Mouse (Mus musculus): Measurements from ENCODE around the gene Hdgfl2. TPM values are rescaled to one million over a fixed set of nuclear protein-coding genes. Genes with fewer than 3 reads are reported as not detected.

The Hdgfl2 gene
- polyA plus RNA-seq, 1 experiment from 2014 or later, result 145 TPM

DNA sequence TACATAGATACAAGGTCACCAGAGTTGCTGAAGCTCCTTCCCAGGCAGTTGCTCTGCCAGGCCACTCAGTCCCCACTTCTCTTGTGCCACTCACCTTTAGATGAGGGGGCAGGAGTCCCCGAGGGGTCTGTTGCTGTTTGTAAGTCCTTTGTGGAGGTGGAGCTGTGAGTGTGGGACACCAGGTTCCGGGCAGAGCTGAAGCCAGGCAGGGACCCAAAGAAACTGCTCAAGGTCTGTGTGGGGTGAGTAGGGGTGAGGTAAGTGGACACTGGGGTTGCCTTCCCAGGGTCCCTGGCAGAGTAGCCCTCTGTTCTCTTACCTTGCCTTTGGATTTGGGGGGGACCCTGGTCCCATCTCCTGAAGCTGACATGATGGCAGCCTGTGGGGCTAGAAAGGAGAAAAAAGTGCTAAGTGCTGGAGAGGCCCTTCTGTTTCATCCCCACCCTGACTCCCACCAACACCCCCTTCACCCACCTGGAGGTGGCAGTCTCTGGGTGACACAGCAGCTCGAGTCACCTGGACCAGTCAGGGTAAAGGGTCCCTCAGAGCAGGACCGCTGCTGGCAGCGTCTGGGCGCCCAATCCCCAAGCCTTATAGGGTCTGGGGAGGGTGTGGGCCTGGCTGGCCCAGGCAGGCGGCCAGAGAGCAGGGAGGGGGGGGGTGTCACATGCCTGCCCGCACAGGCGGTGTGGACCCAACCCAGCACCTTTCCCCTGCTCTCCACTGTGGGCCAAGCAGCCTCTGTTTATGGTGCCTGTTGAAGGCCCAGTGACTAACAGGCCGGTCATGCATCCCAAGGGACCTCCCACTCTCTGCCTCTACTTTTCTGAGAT lies 30.0 kb downstream of the Hdgfl2 start, which contains the start of gene Plin4:
Gene Plin4 (minus strand): TSS at position 585 of the 833 bp plus-strand sequence.
- no peaks in the 10 kb centered on the region for H3K9me3 ChIP-seq
- no peak within 1 kb of the TSS for H3K27ac ChIP-seq (replicated peaks)
- no peak within 1 kb of the TSS for H3K4me2 ChIP-seq
- H3K36me3 ChIP-seq, result no peaks in the 10 kb centered on the region
- no peak within 1 kb of the TSS for H3K9ac ChIP-seq
- no peaks in the 10 kb centered on the region for H3K4me1 ChIP-seq (replicated peaks)
- no peak within 1 kb of the TSS for H3K4me3 ChIP-seq
- 0 out of 2 replicates have a peak, but pooled peaks have one; percentile 12 for ATAC-seq (ENCODE audit: low FRiP score, low read depth)
- H3K27me3 ChIP-seq, result no peaks in the 10 kb centered on the region
- 66% methylated on average over 10 of the region's 10 CpGs for WGBS

DNA sequence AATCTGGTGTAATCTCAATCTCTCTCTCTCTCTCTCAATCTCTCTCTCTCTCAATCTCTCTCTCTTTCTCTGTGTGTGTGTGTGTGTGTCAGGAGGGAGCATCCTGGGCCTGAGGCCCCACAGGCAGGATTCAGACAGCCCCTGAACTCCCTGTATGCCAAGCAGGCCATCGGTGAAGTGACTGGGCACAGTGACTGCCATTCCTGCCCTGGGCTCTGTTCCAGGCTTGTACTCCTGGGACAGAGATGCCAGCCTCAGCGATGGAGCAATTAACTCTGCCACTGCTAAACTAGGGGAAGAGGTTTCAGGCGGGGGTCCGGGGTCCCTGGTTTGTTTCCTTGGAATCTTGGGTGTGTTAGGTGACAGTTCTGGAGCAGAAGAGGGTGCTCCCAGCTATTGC lies 31.1 kb downstream of the Hdgfl2 start:
- no peaks in the 10 kb centered on the region for H3K27me3 ChIP-seq
- H3K36me3 ChIP-seq, result no peaks in the 10 kb centered on the region
- no peak overlapping the region for H3K4me3 ChIP-seq
- no peaks in the 10 kb centered on the region for H3K4me1 ChIP-seq (replicated peaks)
- ATAC-seq (ENCODE audit: low FRiP score, low read depth), result no peak
- no peak overlapping the region for H3K9ac ChIP-seq
- no peak overlapping the region for H3K27ac ChIP-seq (replicated peaks)
- no peaks in the 10 kb centered on the region for H3K9me3 ChIP-seq
- no peak overlapping the region for H3K4me2 ChIP-seq
- 57% methylated on average over 4 of the region's 4 CpGs for WGBS

DNA sequence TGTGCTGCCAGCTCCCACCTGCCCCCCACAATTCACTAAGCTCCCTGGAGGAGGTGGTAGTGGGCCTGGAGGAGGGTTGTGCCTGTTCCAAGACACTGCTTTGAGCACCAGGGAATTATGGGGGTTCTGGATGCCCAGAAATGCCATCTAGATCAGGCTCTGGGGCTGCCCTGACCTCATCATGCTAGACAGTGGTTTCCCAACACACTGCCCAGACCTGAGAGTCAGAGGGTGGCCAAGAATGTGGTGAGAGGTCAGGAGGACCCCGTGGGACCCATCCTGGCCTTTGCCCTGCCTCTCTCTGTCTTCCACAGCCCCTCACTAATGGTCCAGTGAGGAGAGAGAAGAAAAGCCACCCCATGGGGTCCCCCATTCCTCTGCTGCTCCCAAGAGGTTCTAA lies 31.6 kb downstream of the Hdgfl2 start:
- Histone ChIP-seq H3K36me3 (no peaks in the 10 kb centered on the region), H3K9me3 (no peaks in the 10 kb centered on the region), H3K27ac (replicated peaks) (no peak overlapping the region), H3K27me3 (0 out of 2 replicates have a peak, but pooled peaks cover under 1% of the 10 kb centered on the region), H3K4me2 (no peak overlapping the region), H3K9ac (no peak overlapping the region), H3K4me3 (no peak overlapping the region), H3K4me1 (replicated peaks) (no peaks in the 10 kb centered on the region)
- WGBS, result 53% methylated on average over 1 of the region's 1 CpGs
- ATAC-seq (ENCODE audit: low FRiP score, low read depth), result no peak

DNA sequence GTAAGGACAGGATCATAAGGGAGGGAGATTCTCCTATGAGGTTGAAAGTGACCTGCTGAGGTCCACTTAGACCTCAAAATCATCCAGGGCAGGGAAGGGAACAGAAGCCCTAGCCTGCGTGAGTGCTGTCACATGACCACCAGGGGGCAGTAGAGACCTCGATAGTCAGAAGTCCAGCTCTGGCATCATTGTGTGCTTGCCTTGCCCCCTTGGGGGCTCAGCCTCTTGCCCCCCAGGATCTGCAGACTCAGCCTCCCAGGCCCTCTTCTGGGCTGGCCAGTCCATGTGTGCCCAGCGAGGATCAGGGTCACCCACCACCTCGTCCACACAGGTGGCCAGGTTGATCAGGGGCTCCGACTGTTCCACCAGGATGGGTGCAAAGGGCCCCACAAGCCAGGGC lies 32.4 kb downstream of the Hdgfl2 start:
- H3K27ac ChIP-seq (replicated peaks), result no peak overlapping the region
- H3K4me2 ChIP-seq, result no peak overlapping the region
- H3K4me1 ChIP-seq (replicated peaks), result no peaks in the 10 kb centered on the region
- H3K9ac ChIP-seq, result no peak overlapping the region
- no peaks in the 10 kb centered on the region for H3K36me3 ChIP-seq
- no peaks in the 10 kb centered on the region for H3K9me3 ChIP-seq
- peaks cover 5% of the 10 kb centered on the region; the same call in 1 of the 2 replicates for H3K27me3 ChIP-seq
- no peak; the same call in 1 of the 2 replicates for ATAC-seq (ENCODE audit: low FRiP score, low read depth)
- WGBS, result 44% methylated on average over 5 of the region's 5 CpGs
- H3K4me3 ChIP-seq, result no peak overlapping the region

DNA sequence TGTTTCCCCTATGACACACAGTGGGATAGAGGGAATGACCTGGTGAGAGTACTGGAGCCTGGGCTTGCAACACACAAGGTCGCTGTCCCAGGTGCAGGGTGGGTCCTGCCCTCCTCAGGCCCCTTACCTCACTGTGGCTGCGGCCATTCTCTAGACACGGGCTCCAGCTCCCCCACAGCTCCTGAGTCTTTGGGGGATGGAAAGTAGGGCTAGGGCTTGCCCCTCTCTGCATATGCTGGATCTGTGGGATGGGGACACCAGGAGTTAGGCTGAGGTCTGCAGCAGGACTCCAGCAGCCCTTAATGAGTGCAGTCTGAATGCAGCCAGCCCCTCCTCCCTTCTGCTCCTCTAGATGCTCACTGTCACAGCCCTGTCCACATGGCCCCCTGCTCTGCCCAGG lies 33.3 kb downstream of the Hdgfl2 start:
- 84% methylated on average over 3 of the region's 3 CpGs for WGBS
- no peak overlapping the region for H3K27ac ChIP-seq (replicated peaks)
- H3K4me2 ChIP-seq, result no peak overlapping the region
- no peak overlapping the region for H3K9ac ChIP-seq
- no peaks in the 10 kb centered on the region for H3K9me3 ChIP-seq
- no peak overlapping the region for H3K4me3 ChIP-seq
- no peaks in the 10 kb centered on the region for H3K36me3 ChIP-seq
- ATAC-seq (ENCODE audit: low FRiP score, low read depth), result no peak
- peaks cover 8% of the 10 kb centered on the region; the same call in 1 of the 2 replicates for H3K27me3 ChIP-seq
- H3K4me1 ChIP-seq (replicated peaks), result peaks cover 7% of the 10 kb centered on the region

DNA sequence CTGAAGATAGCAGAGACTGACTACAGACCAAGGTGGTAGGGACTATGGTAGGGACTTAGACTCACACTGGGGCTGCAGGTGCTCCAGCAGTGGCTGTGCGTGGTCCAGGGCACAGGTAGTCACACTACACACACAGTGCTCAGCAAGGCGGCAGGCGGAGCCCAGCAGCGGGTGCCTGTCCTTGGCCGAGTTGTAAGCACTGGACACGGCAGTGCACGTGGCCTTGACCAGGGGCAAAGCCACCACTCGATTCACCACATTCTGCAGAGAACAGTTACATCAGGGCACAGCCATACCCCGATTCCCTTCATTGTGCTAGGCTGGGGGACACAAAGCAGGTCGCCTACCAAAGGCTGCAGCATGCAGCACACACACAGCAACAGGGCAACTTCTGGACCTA lies 36.8 kb downstream of the Hdgfl2 start:
- Histone ChIP-seq H3K4me2 (no peak overlapping the region), H3K9ac (no peak overlapping the region), H3K4me3 (no peak overlapping the region), H3K9me3 (no peaks in the 10 kb centered on the region), H3K36me3 (no peaks in the 10 kb centered on the region), H3K27me3 (peaks cover 38% of the 10 kb centered on the region), H3K27ac (replicated peaks) (no peak overlapping the region), H3K4me1 (replicated peaks) (peaks cover 19% of the 10 kb centered on the region)
- no peak for ATAC-seq (ENCODE audit: low FRiP score, low read depth)
- 76% methylated on average over 10 of the region's 10 CpGs for WGBS

DNA sequence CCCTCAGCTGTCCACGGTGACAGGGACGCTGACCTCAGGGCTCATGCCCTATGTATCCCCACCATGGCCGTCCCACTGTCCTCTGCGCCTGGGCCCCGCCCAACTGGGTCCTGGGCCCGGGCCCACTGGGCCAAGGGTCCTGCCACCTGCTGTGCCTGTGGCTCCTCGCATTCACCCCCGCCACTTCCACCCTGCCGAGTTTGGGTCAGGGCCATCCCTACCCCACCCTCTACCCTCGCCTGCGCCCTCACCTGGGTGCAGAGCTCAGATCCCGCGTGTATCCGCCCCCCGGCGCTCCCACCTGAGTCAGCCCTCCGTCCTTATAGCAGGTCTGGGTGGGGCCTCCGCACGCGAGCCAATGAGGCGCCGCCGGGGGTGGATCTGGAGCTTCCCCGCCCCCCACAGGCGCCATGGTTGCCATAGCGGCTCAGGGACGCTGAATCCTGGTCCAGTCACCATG lies 37.8 kb downstream of the Hdgfl2 start, which contains the start of gene Plin5:
Gene Plin5 (minus strand): TSS at position 346 of the 460 bp plus-strand sequence.
- Histone ChIP-seq H3K9ac (0 out of 2 replicates have a peak within 1 kb of the TSS, but pooled peaks have one; percentile 26), H3K27ac (replicated peaks) (no peak within 1 kb of the TSS), H3K9me3 (0 out of 2 replicates have a peak, but pooled peaks cover 3% of the 10 kb centered on the region), H3K4me3 (peak within 1 kb of the TSS; percentile 35), H3K4me2 (peak within 1 kb of the TSS; percentile 68), H3K4me1 (replicated peaks) (peaks cover 19% of the 10 kb centered on the region), H3K36me3 (no peaks in the 10 kb centered on the region), H3K27me3 (peaks cover 49% of the 10 kb centered on the region)
- peak; percentile 66 for ATAC-seq (ENCODE audit: low FRiP score, low read depth)
- WGBS, result 3% methylated on average over 27 of the region's 27 CpGs

DNA sequence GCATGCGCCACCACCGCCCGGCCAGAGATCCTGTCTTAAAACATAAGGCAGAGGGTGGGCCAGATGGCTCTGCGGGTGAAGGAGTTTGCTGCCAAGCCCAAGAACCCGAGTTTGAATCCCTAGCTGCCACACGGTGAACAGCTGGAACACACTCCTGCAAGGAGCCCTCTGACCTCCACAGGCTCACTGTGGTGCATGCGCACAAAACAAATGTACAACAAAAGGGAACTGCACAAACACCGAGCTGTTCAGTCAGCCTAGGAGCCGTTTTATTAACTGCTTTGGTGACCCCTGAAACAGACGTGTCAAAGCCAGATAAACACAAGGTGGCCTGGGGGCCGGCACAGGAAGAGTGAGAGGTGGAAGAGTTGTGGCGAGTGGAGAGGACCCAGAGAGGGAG lies 40.0 kb downstream of the Hdgfl2 start:
- H3K9me3 ChIP-seq, result peaks cover 10% of the 10 kb centered on the region; the same call in 1 of the 2 replicates
- H3K4me2 ChIP-seq, result no peak overlapping the region
- 43% methylated on average over 12 of the region's 12 CpGs for WGBS
- peaks cover 16% of the 10 kb centered on the region; the same call in 1 of the 2 replicates for H3K36me3 ChIP-seq
- ATAC-seq (ENCODE audit: low FRiP score, low read depth), result no peak
- no peak overlapping the region for H3K4me3 ChIP-seq
- H3K27ac ChIP-seq (replicated peaks), result no peak overlapping the region
- H3K9ac ChIP-seq, result no peak overlapping the region
- H3K4me1 ChIP-seq (replicated peaks), result peaks cover 19% of the 10 kb centered on the region
- H3K27me3 ChIP-seq, result peaks cover 67% of the 10 kb centered on the region

DNA sequence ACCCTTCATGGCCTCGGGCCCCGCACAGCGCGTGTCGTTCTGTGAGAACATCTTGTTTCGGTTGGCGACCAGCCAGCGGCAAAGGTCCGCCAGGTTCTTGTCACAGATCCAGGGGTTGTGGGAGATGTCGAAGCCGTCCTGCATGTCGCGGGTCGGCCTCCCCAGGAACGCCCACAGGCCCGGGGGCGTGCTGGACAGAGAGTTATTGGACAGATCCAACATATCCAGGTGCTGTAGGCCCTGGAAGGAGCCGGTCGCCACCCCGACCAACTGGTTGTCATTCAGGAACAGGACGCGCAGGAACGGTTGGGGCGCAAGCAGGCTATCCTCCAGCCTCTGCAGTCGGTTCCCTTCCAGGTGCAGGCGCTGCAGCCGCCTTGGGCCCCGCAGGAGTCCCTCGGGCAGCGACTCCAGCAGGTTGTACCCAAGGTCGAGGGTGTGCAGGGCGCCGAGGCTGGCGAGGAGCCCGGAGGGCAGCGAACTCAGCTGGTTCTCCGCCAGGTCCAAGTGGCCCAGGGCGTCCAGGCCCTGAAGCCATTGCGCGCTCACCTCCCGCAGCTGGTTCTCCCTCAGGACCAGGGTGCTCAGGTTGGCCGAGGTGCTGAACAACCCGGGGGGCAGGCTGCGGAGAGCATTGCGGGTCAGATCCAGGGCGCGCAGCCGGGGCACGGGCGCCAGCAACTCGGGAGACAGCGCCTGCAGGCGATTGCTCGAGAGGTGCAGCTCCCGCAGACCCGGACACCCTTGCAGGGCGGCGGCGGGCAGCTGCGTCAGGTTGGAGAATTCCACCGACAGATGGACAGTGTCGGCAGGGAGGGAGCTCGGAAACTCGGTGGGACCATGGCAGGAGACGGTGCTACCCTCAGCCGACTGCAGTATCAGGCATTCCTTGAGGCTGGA lies 40.8 kb downstream of the Hdgfl2 start:
- Histone ChIP-seq H3K36me3 (peaks cover 19% of the 10 kb centered on the region), H3K27ac (replicated peaks) (no peak overlapping the region), H3K27me3 (peaks cover 73% of the 10 kb centered on the region), H3K9me3 (peaks cover 10% of the 10 kb centered on the region; the same call in 1 of the 2 replicates), H3K9ac (no peak overlapping the region), H3K4me3 (no peak overlapping the region), H3K4me1 (replicated peaks) (peaks cover 19% of the 10 kb centered on the region), H3K4me2 (peak overlapping the region; percentile 18; the same call in 1 of the 2 replicates)
- ATAC-seq (ENCODE audit: low FRiP score, low read depth), result no peak
- WGBS, result 8% methylated on average over 66 of the region's 66 CpGs

DNA sequence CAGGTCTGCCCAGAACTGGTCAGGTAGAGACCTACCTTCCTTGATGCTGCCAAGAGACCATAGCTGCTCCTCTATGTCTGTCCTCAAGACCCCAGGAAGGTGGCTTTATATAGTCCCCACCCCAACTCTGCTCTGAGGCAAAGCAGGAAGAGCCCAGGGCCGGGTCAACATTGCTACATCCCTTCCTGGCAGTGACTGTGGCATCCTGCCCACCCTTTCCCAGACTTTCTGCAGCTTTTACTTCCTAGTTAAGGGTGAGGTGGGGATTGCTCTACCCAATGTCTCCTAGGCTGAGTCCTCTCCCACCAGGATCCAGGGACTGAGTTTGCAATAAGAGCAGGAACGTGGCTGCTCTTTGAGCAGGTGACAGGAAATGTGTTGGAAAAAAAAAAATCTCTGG lies 42.4 kb downstream of the Hdgfl2 start, which contains the start of gene Lrg1:
Gene Lrg1 (minus strand): TSS at position 176 of the 400 bp plus-strand sequence.
- Histone ChIP-seq H3K4me1 (replicated peaks) (peaks cover 19% of the 10 kb centered on the region), H3K27me3 (peaks cover 69% of the 10 kb centered on the region), H3K36me3 (peaks cover 33% of the 10 kb centered on the region), H3K27ac (replicated peaks) (no peak within 1 kb of the TSS), H3K9ac (no peak within 1 kb of the TSS), H3K4me2 (no peak within 1 kb of the TSS), H3K9me3 (peaks cover 10% of the 10 kb centered on the region; the same call in 1 of the 2 replicates), H3K4me3 (no peak within 1 kb of the TSS)
- no peak for ATAC-seq (ENCODE audit: low FRiP score, low read depth)
- WGBS, result 67% methylated on average over 2 of the region's 2 CpGs

DNA sequence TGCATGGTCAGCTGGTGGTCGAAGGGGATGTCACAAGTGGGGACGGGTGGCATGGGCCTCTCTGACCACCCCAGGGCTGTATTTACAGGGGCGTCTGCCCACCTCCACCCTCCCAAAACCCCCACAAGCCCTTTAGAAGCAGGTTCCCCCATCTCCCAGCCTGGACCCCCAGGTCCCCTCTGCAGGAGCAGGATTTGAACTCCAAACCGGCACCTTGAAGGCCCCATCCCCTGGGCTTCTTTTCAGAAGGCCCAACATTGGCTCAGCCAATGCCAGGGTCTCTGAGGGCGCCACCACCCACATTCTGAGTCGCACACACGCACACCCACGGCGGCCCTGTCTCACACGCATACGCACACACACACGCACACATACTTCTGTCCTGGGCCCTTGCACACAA lies 43.7 kb downstream of the Hdgfl2 start:
- Histone ChIP-seq H3K4me2 (no peak overlapping the region), H3K9me3 (peaks cover 10% of the 10 kb centered on the region; the same call in 1 of the 2 replicates), H3K27ac (replicated peaks) (no peak overlapping the region), H3K9ac (no peak overlapping the region), H3K36me3 (peaks cover 46% of the 10 kb centered on the region), H3K4me3 (no peak overlapping the region), H3K4me1 (replicated peaks) (peaks cover 12% of the 10 kb centered on the region; the same call in 1 of the 2 replicates), H3K27me3 (peaks cover 63% of the 10 kb centered on the region)
- WGBS, result 89% methylated on average over 12 of the region's 12 CpGs
- no peak for ATAC-seq (ENCODE audit: low FRiP score, low read depth)

All from hindbrain, embryonic 15.5 days (tissue).